Mouse (Mus musculus): ENCODE data around the gene Kdm5c.

DNA sequence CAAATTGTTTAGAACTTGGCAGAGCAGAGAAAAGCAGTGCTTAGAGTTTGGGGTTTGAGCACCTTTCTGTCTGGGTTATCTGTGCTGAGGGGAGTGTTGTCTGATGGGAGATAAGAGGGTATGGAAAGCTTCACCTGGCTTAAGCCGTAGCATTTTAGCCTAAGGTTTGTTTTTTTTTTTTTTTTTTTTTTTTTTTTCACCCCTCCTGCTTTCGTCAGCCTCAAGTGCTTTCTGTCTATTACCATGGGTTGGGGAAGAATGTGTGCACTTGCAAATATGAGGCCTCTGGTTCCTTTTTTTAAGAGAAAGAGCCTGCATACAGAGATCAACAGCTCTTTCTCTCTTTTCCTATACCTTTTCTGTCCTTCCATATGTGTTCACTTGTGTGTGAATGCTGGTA is 2.9 kb downstream of the Kdm5c start:
- no peak for TF ChIP-seq POLR2A (IDR thresholded peaks at IDR 0.05; ENCODE audit: borderline replicate concordance, extremely low read depth, low read depth, low read length)
- no peak for TF ChIP-seq CTCF (IDR thresholded peaks at IDR 0.05; ENCODE audit: insufficient read depth, low read length)

Measured in lung, adult 2 months (tissue).